ENCODE assay signal across 8 mouse cellular contexts in the genomic region with DNA sequence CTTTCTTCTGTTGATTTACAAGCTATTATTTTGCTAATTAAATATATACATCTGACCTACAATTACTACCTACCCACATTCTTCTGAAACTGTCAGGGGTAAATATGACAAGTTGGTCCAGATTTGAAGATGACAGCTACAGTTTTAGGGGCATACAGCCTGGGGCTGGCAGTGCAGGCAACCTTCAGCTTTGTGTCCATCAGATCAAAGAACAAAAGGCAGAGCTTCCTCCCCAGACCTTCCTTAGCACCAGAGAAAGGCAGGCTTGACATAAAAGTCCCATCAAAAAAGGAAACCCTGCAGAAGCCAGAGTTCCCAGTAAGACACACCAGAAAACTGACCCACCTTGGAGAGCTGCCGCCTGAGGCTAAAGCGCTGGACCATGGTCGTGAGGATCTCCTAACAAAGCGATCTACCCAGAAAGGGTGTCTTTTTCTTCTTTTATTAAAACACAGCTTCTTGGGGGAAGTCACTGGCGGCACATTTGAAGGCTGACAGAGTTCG.
DNase-seq lines count a peak whose midpoint lies in the region; ATAC-seq lines count a peak whose summit lies in the region.

No protein-coding gene starts in this region.

- no peaks in the 10 kb centered on the region for H3K27me3 ChIP-seq in kidney, embryonic 14.5 days (ENCODE audit: control insufficient read depth, insufficient read depth, low read length)
- no peaks in the 10 kb centered on the region for H3K27me3 ChIP-seq in hindbrain, embryonic 13.5 days
- no peaks in the 10 kb centered on the region for H3K27me3 ChIP-seq in midbrain, embryonic 13.5 days

- H3K9ac ChIP-seq in kidney, embryonic 14.5 days (ENCODE audit: low read depth, low read length) = peak overlapping the region; percentile 60
- peak overlapping the region; percentile 86 for H3K9ac ChIP-seq in hindbrain, embryonic 13.5 days
- peak overlapping the region; percentile 85 for H3K9ac ChIP-seq in midbrain, embryonic 13.5 days (replicated peaks)

- H3K36me3 ChIP-seq in kidney, embryonic 14.5 days (ENCODE audit: control insufficient read depth, insufficient read depth, low read length) = no peaks in the 10 kb centered on the region
- H3K36me3 ChIP-seq in hindbrain, embryonic 13.5 days = no peaks in the 10 kb centered on the region
- H3K36me3 ChIP-seq in midbrain, embryonic 13.5 days = no peaks in the 10 kb centered on the region

- H3K27ac ChIP-seq in kidney, embryonic 14.5 days (ENCODE audit: low read depth, low read length) = no peak overlapping the region
- H3K27ac ChIP-seq in brown adipose tissue, adult 24 weeks (replicated peaks; ENCODE audit: low read depth, low read length) = no peak overlapping the region
- peak overlapping the region; percentile 97 for H3K27ac ChIP-seq in hindbrain, embryonic 13.5 days
- peak overlapping the region; percentile 93 for H3K27ac ChIP-seq in midbrain, embryonic 13.5 days

- 0 out of 2 replicates have a peak, but pooled peaks cover 2% of the 10 kb centered on the region for H3K4me1 ChIP-seq in kidney, embryonic 14.5 days (ENCODE audit: control insufficient read depth, insufficient read depth, low read length)
- no peaks in the 10 kb centered on the region for H3K4me1 ChIP-seq in brown adipose tissue, adult 24 weeks (ENCODE audit: control insufficient read depth, insufficient read depth, insufficient read length, low read length)
- H3K4me1 ChIP-seq in hindbrain, embryonic 13.5 days (replicated peaks) = peaks cover 42% of the 10 kb centered on the region
- peaks cover 40% of the 10 kb centered on the region for H3K4me1 ChIP-seq in midbrain, embryonic 13.5 days (replicated peaks)

- peak overlapping the region; percentile 84 for H3K4me2 ChIP-seq in kidney, embryonic 14.5 days (replicated peaks; ENCODE audit: low read depth, low read length)
- H3K4me2 ChIP-seq in hindbrain, embryonic 13.5 days = peak overlapping the region; percentile 70
- H3K4me2 ChIP-seq in midbrain, embryonic 13.5 days (replicated peaks) = peak overlapping the region; percentile 64

- DNase-seq in kidney, postnatal 10 days = no peak
- DNase-seq in frontal cortex, postnatal 14 days (ENCODE audit: low spot score in 2 of 2) = no peak
- DNase-seq in urinary bladder, postnatal 4 days (ENCODE audit: low spot score in 2 of 2) = no peak
- DNase-seq in testis, postnatal 10 days (ENCODE audit: low spot score) = no peak

- peak overlapping the region; percentile 53 for H3K4me3 ChIP-seq in kidney, embryonic 14.5 days (ENCODE audit: low read length)
- peak overlapping the region; percentile 57 for H3K4me3 ChIP-seq in brown adipose tissue, adult 24 weeks (ENCODE audit: insufficient read depth, low read depth, low read length)
- peak overlapping the region; percentile 69 for H3K4me3 ChIP-seq in hindbrain, embryonic 13.5 days
- peak overlapping the region; percentile 71 for H3K4me3 ChIP-seq in midbrain, embryonic 13.5 days (replicated peaks)

- WGBS in kidney, embryonic 14.5 days = 2% methylated on average over 6 of the region's 6 CpGs
- WGBS in hindbrain, embryonic 13.5 days = under 1% methylated on average over 6 of the region's 6 CpGs
- WGBS in midbrain, embryonic 13.5 days = 1% methylated on average over 6 of the region's 6 CpGs

- peak; percentile 28; the same call in 1 of the 2 replicates for ATAC-seq in kidney, embryonic 14.5 days (ENCODE audit: low FRiP score, low TSS enrichment)
- peak; percentile 52 for ATAC-seq in hindbrain, embryonic 13.5 days (ENCODE audit: low FRiP score)
- ATAC-seq in midbrain, embryonic 13.5 days = peak; percentile 62

- H3K9me3 ChIP-seq in kidney, embryonic 14.5 days (ENCODE audit: control insufficient read depth, low read length) = no peaks in the 10 kb centered on the region
- no peaks in the 10 kb centered on the region for H3K9me3 ChIP-seq in hindbrain, embryonic 13.5 days
- H3K9me3 ChIP-seq in midbrain, embryonic 13.5 days = no peaks in the 10 kb centered on the region

Comparison
In these comparisons a context has a peak if more than half of its experiments do, and no peak if none do; other contexts are left out.
1. H3K27ac ChIP-seq: peak in hindbrain, embryonic 13.5 days (single experiment) and midbrain, embryonic 13.5 days (single experiment); none in kidney, embryonic 14.5 days (single experiment) and brown adipose tissue, adult 24 weeks (single experiment).
2. Peak in every context shown above with its lines, with median percentiles within 50 percentile points of each other: ATAC-seq, H3K4me2 ChIP-seq, H3K4me3 ChIP-seq and H3K9ac ChIP-seq.